Mouse (Mus musculus) liver, embryonic 14 days (tissue): ENCODE data around the gene Adgra1. TPM values are rescaled to one million over a fixed set of nuclear protein-coding genes. Genes with fewer than 3 reads are reported as not detected.

Experiments used
- polyA plus RNA-seq: library from polyadenylated mRNA; depleted of rRNA; stranded (reverse); fragments of >200 nt; gene quantifications from 2 replicates; pipeline ENCODE4 v1.2.3, GENCODE M21; 2012; rRNA removed

The Adgra1 gene
- 0.01 TPM in 1 of 2 replicates, not detected in the other for polyA plus RNA-seq

GRCm38 (mm10) chr7:139834036-139834435, at the start of gene Adgra1:
Gene Adgra1, plus strand, starts transcription at chr7:139834174.

GRCm38 (mm10) chr7:139894655-139895557, 60.9 kb downstream of the Adgra1 start, which contains the start of gene Kndc1:
Gene Kndc1, plus strand, starts transcription at chr7:139894696.

Other genes starting within 250 kb of the Adgra1 start
- gene Cfap46, start 150.4 kb upstream of the Adgra1 start, polyA plus RNA-seq = 0.01 TPM in 1 of 2 replicates, not detected in the other
- gene Kndc1, start 60.5 kb downstream of the Adgra1 start, polyA plus RNA-seq = 0.01 TPM in 1 of 2 replicates, not detected in the other
- not detected in 2 replicates for gene Utf1, start 109.6 kb downstream of the Adgra1 start, polyA plus RNA-seq
- gene 6430531B16Rik, start 144.6 kb downstream of the Adgra1 start, polyA plus RNA-seq = 0.03 TPM in 1 of 2 replicates, not detected in the other
- 0.55 and 1.0 TPM in 2 replicates for gene Adam8, start 158.4 kb downstream of the Adgra1 start, polyA plus RNA-seq
- 23.6 and 26.6 TPM in 2 replicates for gene Zfp511, start 202.2 kb downstream of the Adgra1 start, polyA plus RNA-seq
- gene Tubgcp2, start 202.5 kb downstream of the Adgra1 start, polyA plus RNA-seq = 17.6 and 20.5 TPM in 2 replicates
- not detected in 2 replicates for gene Msx3, start 214.9 kb downstream of the Adgra1 start, polyA plus RNA-seq
- 0.02 and 0.03 TPM in 2 replicates for gene Caly, start 248.4 kb downstream of the Adgra1 start, polyA plus RNA-seq